Mouse (Mus musculus) kidney, postnatal 10 days (tissue): ENCODE measurements around the gene Cds2.
"Not testable (repeated sequence)": the region's sequence is repeated elsewhere in the genome, so short reads cannot be mapped to it uniquely, and the experiment has no call there.

Experiments used
- DNase-seq: peaks from one replicate; pipeline ENCODE4 v3.0.0; 2021; ENCODE audit warnings: mixed read lengths

Cds2 gene

DNA sequence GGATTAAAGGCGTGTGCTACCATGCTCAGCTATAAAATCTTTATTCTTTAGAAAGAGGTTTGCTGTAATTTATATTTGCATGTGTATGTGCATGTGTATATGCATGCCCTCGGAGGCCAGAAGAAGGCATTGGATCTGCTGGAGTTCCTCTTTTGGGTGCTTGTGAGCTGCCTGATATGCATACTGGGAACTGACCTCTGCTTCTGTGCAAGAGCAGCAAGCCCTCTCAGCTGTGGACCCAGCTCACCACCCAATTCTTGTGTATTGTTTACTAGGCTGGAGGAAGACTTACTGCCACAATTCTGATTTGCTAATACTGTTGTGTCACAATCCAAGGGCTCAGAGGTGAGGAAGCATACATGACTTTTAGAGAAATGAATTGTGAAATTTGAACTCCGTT, 3.1 kb downstream of the Cds2 start:
- DNase-seq, result no peak

DNA sequence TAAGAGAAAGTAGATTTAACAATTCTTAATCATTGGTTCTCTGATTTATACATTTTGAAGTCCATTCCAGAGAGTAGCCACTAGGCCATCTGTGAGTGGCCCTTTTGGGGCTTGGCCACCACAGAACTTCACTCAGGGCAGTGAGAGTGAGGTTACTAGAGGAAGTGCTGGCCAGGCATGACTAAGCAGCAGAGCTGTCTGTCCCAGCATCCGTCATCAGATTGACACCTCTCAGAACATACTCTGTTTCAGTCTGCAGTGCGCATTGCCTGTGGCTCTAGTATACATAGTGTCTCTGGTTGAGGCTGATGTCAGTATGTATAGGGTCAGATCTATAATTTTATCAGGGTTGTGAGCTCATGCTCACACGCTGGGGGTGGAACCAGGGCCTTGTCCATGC, 6.3 kb downstream of the Cds2 start:
- no peak for DNase-seq

DNA sequence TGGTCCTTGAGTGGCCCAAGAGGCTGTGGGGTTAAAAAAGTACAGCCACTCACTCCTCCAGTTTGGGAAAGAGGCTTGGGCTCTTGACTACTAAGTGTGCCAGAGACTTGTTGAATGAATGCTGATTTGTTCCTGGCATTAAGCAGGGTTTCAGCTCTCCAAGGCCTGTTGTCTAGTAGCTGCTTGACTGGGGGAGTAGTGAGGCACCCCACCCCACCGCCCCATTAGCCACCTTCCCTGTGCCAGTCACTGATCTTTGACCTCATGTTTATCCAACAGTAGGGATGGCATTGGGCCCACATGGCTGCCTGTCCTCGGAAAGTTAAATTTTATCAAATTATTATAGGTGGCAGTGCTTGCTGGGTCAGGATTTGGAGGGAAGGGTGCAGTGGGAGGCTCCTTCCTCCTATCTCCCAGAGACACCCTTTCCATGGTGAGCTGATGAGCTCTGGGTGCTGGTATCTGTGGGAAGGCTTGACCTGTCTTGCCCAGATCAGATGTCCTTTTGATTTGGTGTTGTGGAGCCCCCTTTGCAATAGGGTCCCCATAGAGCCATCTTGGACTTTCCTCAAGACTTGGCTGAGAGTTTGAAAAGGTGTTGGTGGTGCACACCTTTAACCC, 7.5 kb downstream of the Cds2 start:
- DNase-seq, result peak; percentile 40

DNA sequence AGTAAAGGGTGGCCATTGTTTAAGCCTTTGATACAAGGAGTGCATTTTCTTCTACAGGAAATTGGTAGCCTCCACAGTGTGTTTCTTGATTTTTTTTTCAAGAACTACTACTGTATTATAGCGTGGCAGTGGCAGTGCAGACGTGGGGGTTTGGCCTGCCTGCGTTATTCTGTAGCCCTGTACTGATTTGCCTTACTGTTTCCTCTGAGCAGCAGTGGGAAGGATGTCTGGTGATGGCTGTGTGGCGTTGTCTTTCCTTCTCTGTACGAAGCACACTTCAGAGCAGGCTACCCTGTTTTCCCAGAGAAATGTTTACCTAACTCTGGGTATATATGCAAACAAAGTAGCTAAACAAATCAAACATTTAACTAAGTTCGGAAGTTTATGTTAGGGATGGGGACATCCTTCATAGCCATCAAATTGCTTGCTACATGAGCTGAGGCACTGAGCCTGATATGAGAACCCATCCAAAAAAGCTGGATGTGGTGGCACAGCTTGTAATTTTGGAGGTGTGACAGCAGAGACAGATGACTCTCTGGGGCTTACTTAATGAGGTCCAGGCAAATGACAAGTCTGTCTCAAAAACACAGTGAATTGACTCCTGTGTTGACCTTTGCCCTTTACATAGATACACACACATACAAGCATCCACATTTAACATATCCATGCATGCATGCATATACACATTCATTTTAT, 9.9 kb downstream of the Cds2 start:
- no peak for DNase-seq

DNA sequence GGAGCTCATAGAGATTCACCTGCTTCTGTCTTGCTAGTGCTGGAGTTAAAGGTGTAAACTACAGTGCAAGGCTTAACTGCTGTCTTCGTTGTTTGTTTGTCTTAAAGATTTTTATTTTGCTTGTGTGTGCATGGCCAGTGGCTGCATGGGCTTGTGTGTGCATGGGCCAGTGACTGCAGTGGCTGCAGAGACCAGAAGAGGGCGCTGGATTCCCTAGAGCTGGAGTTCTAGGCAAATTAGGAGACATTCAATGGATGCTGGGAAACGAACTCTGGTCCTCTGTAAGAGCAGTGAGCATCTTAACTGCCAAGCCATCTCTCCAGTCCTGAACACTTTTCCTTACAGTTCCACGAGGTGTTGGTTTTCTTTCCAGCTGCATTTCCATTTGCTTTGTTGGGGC, 12.6 kb downstream of the Cds2 start:
- DNase-seq, result no peak

DNA sequence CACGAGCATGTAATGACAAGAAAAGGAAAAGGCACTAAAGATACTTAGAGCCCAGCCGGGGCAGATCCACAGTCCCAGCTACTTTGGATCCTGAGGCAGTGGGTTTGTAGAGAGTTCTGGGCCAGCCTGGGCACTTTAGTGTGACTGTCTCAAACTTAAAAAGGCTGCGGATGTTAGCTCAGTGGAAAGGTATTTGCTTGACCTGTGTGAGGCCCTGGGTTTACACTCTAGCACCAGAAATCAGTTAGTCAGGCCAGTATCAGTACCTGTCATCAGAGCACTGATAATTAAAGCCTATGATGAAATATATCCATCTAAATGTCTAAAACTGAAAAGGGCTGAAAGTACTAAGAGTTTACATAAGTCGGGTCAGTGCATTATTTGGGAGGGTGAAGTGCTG, 13.3 kb downstream of the Cds2 start:
- no peak for DNase-seq

DNA sequence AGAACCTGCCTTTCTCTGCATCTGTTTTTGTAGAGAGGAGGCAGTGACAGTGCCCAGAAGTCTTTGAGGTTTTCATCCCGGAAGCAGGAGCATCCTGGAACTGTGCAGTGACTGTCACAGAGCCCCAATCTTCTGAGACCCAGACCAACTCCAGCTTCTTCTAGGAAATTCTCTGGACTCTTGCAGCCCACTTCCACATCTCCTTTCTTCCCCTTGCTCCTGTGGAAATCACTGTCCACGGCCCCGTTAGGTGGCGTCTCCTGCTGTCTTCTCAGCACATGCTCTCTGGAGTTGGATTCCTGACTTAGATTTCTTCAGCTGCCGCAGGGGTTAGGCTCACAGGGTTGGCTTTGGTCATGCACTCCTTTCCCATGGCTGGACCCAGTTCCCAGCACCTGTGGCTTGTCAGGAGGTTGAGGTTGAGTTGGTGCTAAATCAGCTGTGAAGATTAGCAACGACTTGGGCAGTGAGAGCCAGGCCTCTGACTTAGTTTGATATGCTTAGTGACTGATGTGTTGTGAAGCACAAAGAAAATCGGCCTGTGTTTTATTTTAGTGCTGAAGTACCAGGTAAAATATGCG, 15.4 kb downstream of the Cds2 start:
- no peak for DNase-seq

DNA sequence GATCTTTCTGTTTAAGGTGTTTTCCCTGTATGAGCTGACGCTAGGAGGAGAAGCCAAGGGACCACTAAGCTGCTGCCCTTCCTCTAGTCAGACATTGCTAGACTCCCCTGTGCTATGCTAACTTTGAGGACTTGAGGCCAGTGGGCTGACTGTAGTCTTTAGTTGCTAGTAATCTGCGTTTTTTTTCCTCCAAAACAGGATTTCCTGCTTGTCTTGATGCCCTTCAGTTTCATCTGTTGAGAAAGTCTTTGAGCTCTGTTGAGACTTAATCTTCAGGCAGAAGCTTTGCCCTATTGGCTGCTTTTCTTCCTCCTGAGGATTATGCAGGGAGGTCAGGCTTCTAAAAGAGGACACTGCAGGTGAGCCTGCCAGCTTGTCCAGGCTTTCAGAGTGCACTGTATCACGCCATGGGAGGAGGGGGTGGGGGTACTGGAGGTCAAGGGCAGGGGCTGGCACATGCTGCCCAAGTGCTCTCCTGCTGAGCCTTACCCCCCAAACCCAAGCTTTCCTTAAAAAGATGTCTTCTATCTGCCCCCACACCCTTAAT, 16.5 kb downstream of the Cds2 start:
- DNase-seq, result no peak

DNA sequence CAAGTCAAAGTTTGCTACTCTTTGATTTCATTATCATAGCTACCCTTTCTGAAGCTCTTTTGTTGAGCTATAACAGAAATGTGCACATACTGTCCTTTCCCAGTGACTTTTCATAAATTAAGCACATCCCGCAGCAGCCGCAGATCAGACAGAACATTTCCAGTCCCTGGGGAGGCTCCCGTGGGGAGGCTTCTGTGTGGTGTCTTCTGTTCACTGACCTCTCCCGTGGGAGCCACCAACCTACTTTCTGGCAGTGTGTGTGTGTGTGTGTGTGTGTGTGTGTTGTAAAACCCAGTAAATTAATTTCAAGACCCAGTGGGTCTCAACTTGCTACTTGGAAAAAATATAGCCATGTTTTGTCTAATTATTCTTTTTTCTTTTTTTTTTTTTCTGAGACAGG, 17.0 kb downstream of the Cds2 start:
- DNase-seq, result peak; percentile 29

DNA sequence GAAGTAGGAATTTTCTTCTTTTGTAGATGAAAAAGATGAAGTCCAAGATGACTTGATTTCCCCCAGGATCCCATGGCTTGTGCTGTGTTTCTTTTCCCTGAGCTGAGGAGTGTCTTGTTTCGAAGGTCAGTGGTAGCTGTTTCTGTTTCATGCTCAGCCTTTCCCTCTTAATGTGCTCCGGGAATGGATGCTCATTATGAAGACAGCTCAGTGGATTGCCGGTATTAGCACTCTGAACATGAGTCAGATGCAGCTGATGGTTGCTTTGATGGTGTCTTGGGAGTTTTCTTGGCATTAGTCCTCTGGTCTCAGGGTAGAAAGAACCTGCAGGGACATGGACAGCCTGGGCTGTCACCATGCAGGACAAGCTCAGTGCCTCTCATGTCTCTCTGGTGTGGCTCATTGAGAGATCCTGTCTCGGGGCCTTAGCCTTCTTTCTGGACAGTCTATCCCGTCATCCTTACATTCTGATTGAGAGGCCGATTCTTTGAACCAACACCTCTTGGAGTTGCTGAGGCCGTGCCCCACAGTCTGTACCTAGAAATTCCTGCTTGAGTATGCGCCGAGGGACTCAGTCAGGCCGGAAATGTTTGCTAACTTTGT, 17.7 kb downstream of the Cds2 start:
- DNase-seq, result no peak

DNA sequence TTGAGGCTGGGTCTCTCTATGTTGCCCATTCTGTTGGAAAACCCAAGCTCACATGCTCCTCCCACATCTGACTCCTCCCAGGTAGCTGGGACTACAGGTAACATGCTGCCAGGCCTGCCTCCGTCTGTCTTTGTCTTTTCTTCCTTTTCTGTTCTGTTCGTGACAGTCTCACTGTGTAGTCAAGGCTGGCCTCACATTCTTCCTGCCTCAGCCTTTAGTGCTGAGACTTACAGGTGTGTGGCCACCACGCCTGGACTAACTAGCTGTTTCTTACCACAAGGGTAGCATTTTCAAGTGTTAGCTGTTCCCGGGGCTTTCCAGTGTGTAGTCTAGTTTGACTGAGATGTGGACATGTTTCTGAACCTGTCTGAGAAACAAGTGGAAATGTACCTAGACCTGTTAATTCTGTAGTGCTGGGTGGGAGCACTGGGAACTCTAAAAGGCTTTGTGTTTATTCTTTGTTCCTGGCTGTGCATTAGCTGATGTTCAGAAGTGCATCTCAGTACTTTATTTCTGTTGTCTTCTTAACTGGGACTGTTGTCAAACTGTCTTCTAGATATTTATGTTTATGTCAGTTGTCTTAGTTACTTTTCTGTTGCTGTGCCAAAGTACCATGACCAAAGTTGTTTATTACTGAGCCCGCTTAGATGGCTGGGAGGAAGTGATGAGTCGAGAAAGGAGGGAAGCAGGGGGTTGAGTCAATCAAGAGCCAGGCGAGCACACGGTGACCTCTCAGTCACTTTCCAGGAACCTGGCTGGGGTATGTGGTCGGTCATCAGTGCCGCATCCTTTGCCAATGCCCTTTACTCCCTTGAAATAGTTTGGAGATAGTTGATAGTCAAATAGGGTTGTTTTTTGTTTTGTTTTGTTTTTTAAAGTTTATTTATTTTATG, 18.9 kb downstream of the Cds2 start:
- peak; percentile 22 for DNase-seq

DNA sequence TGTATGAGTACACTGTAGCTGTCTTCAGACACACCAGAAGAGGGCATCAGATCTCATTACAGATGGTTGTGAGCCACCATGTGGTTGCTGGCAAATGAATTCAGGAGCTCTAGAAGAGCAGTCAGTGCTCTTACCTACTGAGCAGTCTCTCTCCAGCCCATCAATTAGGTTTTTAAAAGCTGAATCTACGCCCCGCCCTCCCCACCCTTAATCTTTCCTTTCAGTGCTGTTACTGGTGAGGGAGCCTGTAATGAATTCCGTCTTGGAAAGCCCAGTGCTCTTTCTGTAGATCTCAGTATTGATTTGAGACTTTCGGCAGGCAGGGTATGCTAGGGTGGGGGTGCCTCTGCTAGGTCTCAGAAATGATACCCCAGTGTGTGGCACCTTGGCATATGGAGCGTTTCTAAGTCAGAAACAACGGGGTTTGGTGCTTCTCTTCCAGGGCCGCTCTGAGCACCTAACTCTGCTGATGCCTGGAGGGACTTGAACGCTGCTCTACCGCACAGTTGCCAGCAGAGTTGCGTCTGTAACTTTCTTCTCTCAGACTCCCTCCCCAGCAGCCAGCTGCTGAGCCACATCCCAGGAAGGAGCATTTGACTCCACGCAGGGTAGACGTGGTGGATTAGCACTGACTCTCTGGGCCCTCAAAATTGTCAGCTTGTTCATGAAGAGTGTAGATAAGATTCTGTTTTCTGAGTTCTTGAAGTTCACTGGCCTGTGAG, 19.7 kb downstream of the Cds2 start:
- peak; percentile 30 for DNase-seq

DNA sequence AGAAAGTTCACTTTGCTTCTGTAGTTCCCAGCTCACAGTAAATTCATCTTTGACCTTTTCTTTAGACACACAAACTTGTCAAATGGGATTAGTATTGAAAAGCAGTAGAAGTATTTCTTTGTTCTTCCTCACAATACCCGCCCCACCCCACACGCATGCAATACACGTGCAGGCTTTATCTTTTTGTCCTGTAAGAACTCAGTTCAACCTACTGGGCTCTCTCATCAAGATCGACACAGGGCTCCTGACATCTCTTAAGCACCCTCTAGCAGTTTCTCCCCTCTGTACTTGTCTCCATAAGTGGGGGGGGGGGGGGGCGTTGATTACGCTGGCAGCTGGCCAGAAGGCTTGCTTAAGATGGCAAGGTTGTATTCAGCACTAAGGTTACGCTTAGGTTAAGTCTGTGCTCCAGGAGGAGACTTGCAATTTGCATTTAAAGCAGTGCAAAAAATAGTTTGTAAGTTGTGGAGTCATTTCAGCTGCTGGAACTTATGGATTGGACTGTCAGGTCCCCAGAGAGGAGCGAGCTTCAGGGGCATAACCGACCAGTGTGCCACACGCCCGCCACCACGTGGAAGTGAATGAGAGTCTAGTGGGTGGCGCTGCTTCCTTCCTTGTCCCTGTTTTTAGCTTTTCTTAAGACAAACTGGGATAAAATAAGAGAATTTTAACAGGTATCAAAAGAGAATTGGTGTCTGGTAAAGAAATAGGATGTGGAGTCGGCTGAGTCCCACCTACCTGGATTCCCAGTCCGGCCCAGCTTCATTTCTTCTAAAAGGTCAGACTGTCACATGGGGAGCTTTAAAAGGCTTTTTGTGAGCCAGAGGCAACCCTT, 20.5 kb downstream of the Cds2 start:
- DNase-seq, result peak; percentile 24

DNA sequence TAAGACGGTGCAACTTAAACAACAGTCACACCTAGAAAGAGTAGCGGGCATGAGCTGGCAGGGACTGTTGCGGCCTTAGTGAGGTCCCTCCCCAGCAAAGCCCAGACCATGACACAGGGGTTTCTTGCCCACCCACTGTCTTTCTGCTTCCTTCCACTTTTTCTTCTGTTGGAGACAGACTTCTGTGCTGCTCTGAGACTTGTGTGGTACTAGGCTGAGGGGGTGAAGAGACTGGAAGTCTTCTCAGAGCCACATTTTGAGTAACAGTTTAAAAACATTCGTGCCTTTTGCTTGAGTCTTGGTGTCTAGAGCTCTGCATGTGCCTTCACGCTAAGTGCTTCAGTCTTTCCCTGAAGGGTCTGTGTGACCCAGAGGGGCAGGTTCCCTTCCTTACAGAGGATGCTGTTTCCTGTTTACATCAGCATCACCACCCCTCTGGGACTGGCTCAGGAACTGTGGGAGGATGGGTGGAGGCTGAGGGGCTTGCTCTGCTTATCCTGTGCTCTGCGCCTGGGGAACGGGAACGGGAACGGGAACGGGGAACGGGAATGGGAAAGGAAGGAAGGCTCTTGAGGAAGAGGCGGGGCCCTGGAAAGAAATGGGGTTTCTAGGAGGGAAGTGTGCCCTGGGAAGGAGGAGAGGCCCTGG, 21.7 kb downstream of the Cds2 start:
- peak; percentile 74 for DNase-seq

DNA sequence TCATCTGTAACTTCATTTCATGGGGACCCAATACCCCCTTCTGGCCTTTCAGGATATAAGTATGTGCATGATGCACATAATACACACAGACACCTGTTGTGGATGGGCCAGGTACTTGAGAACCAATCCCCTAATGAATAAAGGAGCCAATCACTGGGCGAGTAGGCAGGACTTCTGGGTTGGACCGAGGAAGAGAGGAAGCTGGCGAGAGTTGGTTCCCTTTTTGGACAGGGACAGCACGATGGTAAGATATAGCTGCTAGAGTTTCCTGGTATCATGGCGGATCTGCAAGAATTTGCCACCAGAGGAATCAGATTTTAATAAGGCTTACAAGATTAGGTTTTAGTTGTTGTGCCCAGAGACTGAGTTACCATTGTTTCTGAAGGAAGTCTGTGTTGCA, 22.8 kb downstream of the Cds2 start:
- not testable (repeated sequence) for DNase-seq

DNA sequence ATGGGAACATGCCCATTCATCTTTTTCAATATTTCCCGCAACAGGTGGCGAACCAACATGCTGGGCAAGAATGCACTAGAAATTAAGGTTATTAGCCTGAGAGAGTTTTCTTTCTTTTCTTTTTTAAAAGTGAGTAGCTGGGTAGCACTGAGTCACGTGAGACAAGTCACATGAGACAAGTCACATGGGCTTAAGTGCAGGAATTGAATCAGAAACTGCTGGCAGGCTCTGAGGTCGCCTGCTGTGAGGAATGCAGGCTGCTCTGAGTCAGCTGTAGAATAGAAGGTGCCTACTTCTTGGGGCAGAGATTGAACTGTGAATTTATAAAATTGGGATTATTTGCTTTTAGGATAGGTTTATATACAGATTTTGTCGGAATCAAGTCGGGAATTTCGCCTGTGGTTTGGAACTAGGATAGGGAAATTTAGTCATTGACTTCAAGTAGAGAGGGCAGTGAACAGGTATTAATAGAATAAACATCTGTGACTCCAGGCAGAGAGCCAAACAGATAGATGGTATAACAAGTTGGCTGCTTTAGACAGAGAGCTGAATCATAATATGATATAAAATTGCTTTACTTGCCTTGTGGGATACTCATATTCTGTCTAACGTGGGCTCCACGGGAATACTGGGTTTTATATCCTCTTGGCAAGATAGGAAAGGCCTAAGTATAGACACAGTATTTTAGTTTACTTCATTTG, 23.6 kb downstream of the Cds2 start:
- DNase-seq, result no peak

DNA sequence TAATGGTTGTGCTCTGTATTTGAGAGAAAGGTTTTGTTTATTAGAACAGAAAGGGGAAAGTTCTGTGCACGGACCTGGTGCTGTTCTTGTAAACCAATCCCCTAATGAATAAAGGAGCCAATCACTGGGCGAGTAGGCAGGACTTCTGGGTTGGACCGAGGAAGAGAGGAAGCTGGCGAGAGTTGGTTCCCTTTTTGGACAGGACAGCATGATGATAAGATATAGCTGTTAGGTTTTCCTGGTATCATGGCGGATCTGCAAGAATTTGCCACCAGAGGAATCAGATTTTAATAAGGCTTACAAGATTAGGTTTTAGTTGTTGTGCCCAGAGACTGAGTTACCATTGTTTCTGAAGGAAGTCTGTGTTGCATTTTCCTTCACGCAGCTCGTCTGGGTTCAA, 26.3 kb downstream of the Cds2 start:
- not testable (repeated sequence) for DNase-seq

DNA sequence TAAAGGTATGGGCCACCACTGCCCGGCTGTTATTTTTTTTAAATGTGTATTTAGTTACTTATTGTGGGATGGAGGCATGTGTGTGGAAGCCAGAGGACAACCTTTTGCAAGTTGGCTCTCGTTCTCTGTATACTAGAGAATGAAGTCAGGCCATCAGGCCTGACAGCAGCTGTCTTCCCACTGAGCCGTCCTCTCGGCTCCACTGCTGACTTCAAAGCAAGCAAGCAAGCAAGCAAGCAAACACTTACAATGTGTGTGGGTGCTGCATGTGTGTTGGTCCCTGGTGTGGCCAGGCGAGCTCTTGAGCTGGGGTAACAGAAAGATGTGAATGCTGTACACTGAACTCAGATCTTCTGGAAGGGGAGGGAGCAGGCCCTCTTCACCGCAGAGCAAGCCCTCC, 27.9 kb downstream of the Cds2 start:
- no peak for DNase-seq

DNA sequence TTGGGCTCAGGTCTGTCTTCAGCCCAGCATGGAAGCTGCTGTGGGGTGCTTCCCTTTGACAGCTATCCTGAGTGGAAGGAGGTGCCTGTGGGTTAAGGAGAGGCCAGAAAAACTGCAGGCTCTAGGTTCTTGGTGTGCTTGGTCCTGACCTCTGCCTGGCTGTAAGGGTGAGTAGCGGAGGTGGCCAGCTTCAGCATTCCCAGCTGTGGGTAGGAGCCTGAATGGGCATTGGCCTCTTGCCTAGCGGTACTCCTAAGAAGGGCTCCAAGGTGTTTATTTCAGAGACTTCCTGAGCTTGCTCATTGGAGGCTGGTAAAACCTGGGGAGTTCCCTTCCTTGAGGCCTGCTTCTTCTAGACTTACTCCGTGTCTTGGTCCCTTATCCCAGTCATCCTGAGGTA, 28.3 kb downstream of the Cds2 start:
- peak; percentile 28 for DNase-seq

DNA sequence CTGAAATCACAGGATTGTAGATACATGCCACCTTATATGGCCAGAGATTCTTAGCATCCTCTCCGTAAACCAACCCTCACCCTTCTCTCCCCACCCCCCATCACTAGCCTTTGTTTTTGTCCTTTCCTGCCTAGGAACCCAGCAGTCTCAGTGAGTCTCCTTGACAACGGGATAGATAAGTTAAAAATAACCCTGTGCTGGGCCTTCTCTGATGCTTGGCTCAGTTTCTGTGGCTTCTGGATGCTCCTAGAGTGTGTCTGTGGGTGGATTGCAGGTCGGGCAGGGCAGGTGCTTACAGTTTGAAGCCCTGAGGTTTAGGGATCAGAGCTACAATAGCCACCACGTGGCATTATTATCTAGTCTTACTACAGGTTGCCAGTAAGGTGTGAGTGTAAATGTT, 29.1 kb downstream of the Cds2 start:
- no peak for DNase-seq
